Mouse (Mus musculus) layer of hippocampus, postnatal 14 days (tissue): ENCODE data around the gene Btg1-ps1. TPM values are rescaled to one million over a fixed set of nuclear protein-coding genes. Genes with fewer than 3 reads are reported as not detected.
"Not testable (repeated sequence)": the region's sequence is repeated elsewhere in the genome, so short reads cannot be mapped to it uniquely, and the experiment has no call there.

ENCODE experiments used
- DNase-seq, 2 experiments: peaks; one replicate each; pipeline ENCODE4 v3.0.0; 2021 to 2022; ENCODE audit warnings: low spot score in 2 of 2, mixed read lengths in 1 of 2
- long read RNA-seq, 2 experiments: library from polyadenylated mRNA; stranded (forward); transcript quantifications; one replicate each; pipeline ENCODE4 v2.0.0; 2021
- total RNA-seq, 2 experiments: library from RNA; stranded (reverse); gene quantifications; 2 replicates each; pipeline ENCODE4 v1.2.3; 2021

The Btg1-ps1 gene
- total RNA-seq: not detected
- long read RNA-seq, experiment 1: 0 reads
- long read RNA-seq, experiment 2: 0 reads

DNA sequence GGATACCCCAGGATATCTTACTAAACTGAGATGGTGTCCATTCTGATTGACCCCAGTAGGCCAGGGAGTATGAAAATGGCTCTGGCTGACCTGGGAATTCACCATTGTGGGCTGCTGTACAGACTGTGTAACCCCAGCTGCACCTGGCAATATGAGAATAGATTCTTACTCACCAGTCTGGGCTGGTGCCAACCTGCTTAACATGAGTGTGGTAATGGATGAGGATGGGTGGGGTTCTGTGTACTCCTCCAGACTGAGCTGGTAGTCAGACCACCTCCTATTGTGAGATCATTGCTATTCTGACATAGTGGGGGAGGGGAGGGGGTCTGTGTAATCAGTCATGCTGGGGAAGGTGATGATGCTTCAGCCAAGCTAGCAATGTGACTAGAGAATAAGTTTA, at the start of gene Btg1-ps1:
Btg1-ps1 (minus strand) TSS at position 219 of the 400 bp plus-strand sequence.
- DNase-seq: not testable (repeated sequence)

DNA sequence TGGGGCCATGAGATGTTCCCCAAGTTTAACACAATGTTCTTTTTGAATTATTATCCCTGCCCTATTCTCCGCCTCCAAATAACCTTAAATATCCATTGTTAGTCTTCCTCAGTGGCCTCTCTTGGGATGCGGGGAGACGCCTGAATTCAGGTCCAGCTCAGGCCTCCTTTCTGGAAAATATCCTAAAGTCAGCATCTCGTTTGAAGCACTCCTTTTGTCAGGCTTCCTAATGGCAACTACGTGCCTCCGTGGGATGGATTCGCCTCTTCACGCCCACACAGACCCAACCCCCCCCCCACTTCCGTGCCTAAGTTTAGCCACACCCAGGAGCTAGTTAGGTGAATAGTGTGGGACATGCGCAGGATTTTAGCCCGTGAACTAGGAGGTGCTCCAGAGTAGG, 47.6 kb upstream of the Btg1-ps1 start, which contains the start of gene Rhox10:
Rhox10 (plus strand) TSS at position 301 of the 400 bp plus-strand sequence.
- no peak for DNase-seq

DNA sequence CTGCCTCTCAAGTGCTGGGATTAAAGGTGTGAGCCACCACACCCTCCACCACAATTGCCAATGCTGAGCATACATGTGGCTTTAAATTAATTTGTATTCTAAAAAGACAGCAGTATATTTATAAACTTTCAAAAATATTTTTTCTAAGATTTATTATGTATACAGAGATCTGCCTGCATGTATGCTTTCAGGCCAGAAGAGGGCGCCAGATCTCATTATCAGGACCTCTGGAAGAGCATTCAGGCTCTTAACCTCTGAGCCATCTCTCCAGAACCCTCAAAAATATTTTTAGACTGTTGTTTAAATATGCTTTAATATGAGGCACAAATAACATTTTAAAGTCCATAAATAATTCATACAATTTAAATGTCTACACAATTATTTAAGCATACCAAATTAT, 42.9 kb upstream of the Btg1-ps1 start:
- no peak for DNase-seq

DNA sequence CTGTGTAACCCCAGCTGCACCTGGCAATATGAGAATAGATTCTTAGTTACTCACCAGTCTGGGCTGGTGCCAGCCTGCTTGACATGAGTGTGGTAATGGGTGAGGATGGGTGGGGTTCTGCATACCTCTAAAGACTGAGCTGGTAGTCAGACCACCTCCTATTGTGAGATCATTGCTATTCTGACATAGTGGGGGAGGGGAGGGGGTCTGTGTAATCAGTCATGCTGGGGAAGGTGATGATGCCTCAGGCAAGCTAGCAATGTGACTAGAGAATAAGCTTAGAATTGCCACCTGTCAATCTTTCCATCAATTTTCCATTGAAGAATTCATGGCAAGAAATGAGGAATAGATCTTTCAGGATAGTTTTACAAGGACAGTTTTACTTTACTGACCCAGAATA, 24.4 kb upstream of the Btg1-ps1 start, which contains the start of gene Btg1-ps2:
Btg1-ps2 (minus strand) TSS at position 101 of the 400 bp plus-strand sequence.
- not testable (repeated sequence) for DNase-seq

DNA sequence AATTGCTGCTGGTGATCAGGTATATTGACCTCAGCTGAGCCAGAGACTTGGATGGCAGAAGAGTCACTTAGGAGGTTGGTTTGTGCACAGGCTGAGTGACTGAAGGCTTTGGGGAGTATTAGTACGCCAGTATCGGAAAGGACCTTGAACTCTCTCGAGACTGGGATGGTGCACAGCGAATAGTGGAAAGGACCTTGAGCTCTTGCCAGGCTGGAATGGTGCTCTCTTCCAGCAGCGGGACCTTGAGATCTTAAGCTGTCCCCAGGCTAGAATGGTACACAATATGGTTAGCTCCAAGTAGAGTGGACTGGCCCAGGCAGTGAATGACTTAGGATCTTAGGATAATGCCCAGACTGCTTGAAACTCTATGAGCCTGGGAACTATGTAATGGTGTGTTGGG, 21.1 kb upstream of the Btg1-ps1 start:
- no peak for DNase-seq

DNA sequence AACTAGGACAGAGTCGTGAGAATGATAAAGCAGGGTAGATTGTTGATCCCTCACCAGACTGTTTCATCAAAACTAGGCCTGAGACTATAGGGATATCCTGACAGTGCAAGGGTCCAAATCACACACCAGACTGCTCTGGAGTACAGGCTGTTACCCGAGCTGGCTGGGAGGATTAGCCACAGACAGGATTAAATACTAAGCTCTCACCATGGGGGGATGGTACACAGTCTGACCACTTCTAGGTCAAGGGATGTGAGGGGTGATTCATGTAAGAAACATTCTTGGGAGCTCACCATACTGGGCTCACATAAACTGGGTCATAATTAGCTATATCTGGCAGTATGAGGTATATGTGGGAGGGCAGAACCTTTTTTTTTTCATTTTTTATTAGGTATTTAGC, 15.2 kb upstream of the Btg1-ps1 start:
- DNase-seq: no peak

DNA sequence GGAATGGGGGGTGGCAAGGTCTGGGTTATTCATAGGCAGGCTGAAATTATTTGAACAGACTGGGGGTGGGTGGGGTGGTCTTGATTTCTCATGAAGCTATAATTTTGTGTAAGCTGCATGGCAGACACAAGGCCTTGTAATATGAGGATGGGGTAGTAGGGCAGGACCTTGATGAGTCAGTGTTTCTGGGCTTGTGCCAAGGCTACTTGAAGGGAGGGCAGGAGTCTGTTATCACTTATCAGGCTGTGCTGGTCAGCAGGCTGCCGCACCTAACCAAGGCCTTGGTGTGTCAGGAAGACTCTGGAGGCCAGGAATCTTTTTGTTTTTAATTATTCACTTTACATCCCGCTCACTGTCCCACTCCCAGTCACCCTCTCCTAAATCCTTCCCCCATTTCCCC, 9.9 kb downstream of the Btg1-ps1 start:
- DNase-seq: no peak

Other genes with a start within 250 kb of the Btg1-ps1 start
- gene Rhox5, start 214.0 kb downstream of the Btg1-ps1 start, total RNA-seq: not detected
- gene Rhox6, start 191.9 kb downstream of the Btg1-ps1 start, total RNA-seq: not detected
- not detected for gene Rhox7a, start 187.1 kb downstream of the Btg1-ps1 start, total RNA-seq
- gene Rhox8, start 139.9 kb downstream of the Btg1-ps1 start, total RNA-seq: not detected
- not detected for gene Rhox7b, start 121.6 kb downstream of the Btg1-ps1 start, total RNA-seq
- gene Rhox9, start 117.0 kb downstream of the Btg1-ps1 start, total RNA-seq: not detected
- gene Btg1-ps2, start 24.3 kb upstream of the Btg1-ps1 start, total RNA-seq: not detected
- gene Rhox10, start 47.7 kb upstream of the Btg1-ps1 start, total RNA-seq: not detected
- not detected for gene Rhox11, start 66.3 kb upstream of the Btg1-ps1 start, total RNA-seq
- not detected for gene Rhox12, start 92.1 kb upstream of the Btg1-ps1 start, total RNA-seq
- not detected for gene Rhox13, start 102.4 kb upstream of the Btg1-ps1 start, total RNA-seq
- gene Zbtb33, start 171.0 kb upstream of the Btg1-ps1 start, total RNA-seq: 10 to 100 TPM; 21.6 to 22.8 TPM
- 10 to 100 TPM; 15.5 to 18.8 TPM for gene Tmem255a, start 233.6 kb upstream of the Btg1-ps1 start, total RNA-seq